Comparison of ENCODE assay signal across 8 mouse cellular contexts in genomic region chr10:45066931-45067308, GRCm38 (mm10). TPM values are rescaled to one million over a fixed set of nuclear protein-coding genes. Genes with fewer than 3 reads are reported as not detected.
DNase-seq lines count a peak whose midpoint lies in the region; ATAC-seq lines count a peak whose summit lies in the region.

Gene Prep (plus strand): TSS chr10:45067203.

- H3K36me3 ChIP-seq in hindbrain, embryonic 13.5 days = no peaks in the 10 kb centered on the region

- peak within 1 kb of the TSS; percentile 95 for H3K4me3 ChIP-seq in hindbrain, embryonic 13.5 days

- H3K27me3 ChIP-seq in hindbrain, embryonic 13.5 days = no peaks in the 10 kb centered on the region

- peak within 1 kb of the TSS; percentile 88 for H3K27ac ChIP-seq in hindbrain, embryonic 13.5 days

- under 1% methylated on average over 48 of the region's 57 CpGs for WGBS in hindbrain, embryonic 13.5 days

- peak within 1 kb of the TSS; percentile 92 for H3K9ac ChIP-seq in hindbrain, embryonic 13.5 days

- no peaks in the 10 kb centered on the region for H3K9me3 ChIP-seq in hindbrain, embryonic 13.5 days

- peak within 1 kb of the TSS; percentile 72 for H3K4me2 ChIP-seq in hindbrain, embryonic 13.5 days

- H3K4me1 ChIP-seq in hindbrain, embryonic 13.5 days (replicated peaks) = peaks cover 47% of the 10 kb centered on the region

- ATAC-seq in hindbrain, embryonic 13.5 days (ENCODE audit: low FRiP score) = peak; percentile 95

- DNase-seq in T-cell, adult 2 months (ENCODE audit: low spot score) = peak; percentile 84
- peak; percentile 93 to 94 for DNase-seq in cerebellum, postnatal 14 days
- DNase-seq in frontal cortex, postnatal 14 days (ENCODE audit: low spot score in 2 of 2) = peak; percentile 73 to 85
- peak; percentile 79 for DNase-seq in left cerebral cortex, adult 11 months (ENCODE audit: low spot score)
- peak; percentile 95 for DNase-seq in lung, postnatal 36 days
- peak; percentile 87 for DNase-seq in retina, embryonic 14.5 days (ENCODE audit: low spot score)
- DNase-seq in thymus, postnatal 36 days = peak; percentile 88 to 91

RNA-seq across cellular contexts. Expression of gene Prep, which starts in this region (rescaled TPM):
- 24.8 and 25.2 TPM in 2 replicates for polyA plus RNA-seq in hindbrain, embryonic 13.5 days (2015; fragmentation: Nextera tagmentation; extraction: Ambion mirVana)

Comparison
In these comparisons a context has a peak if more than half of its experiments do, and no peak if none do; other contexts are left out.
1. Peak in every context shown above with its lines: DNase-seq, ATAC-seq, H3K4me3 ChIP-seq and H3K27ac ChIP-seq.